Mouse (Mus musculus): ENCODE results near the gene Pim3. TPM values are rescaled to one million over a fixed set of nuclear protein-coding genes. Genes with fewer than 3 reads are reported as not detected.

Pim3 gene
- polyA plus RNA-seq, 1 experiment from 2014 or later: 58.3 TPM

DNA sequence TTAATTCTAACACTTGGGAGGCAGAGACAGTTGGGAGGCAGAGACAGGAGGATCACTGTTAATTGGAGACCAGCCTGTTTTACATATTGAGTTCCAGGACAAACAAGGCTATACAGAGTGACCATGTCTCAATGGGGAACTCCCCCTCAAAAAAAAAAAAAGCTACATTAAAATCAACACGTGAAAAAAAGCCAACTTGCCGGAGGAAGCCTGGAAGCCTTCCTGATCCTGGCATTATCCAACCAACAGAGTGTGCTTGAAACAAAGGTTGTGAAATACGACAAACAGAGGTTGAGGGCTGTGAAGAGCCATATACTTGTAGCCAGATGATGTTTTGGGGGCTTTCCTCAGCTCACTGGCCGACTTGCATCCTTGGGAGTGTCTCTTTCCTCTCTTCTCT is 20.9 kb downstream of the Pim3 start:
- Histone ChIP-seq H3K4me3 (replicated peaks; ENCODE audit: low read length) (no peak overlapping the region), H3K36me3 (ENCODE audit: control insufficient read depth, insufficient read depth, low read length) (no peaks in the 10 kb centered on the region), H3K9me3 (replicated peaks; ENCODE audit: control insufficient read depth, low read length) (no peaks in the 10 kb centered on the region), H3K4me1 (ENCODE audit: control insufficient read depth, insufficient read depth, low read length) (no peaks in the 10 kb centered on the region), H3K9ac (ENCODE audit: low read length) (no peak overlapping the region), H3K4me2 (ENCODE audit: low read depth, low read length) (no peak overlapping the region), H3K27ac (ENCODE audit: low read length) (no peak overlapping the region), H3K27me3 (ENCODE audit: control insufficient read depth, insufficient read depth, low read length) (no peaks in the 10 kb centered on the region)
- 58% methylated on average over 4 of the region's 4 CpGs for WGBS
- no peak for ATAC-seq (ENCODE audit: insufficient read depth, low FRiP score)

- Histone ChIP-seq H3K9me3 (replicated peaks; ENCODE audit: control insufficient read depth, low read length) (no peaks in the 10 kb centered on the region), H3K27ac (ENCODE audit: low read length) (no peak overlapping the region), H3K36me3 (ENCODE audit: control insufficient read depth, insufficient read depth, low read length) (no peaks in the 10 kb centered on the region), H3K4me3 (replicated peaks; ENCODE audit: low read length) (no peak overlapping the region), H3K9ac (ENCODE audit: low read length) (no peak overlapping the region), H3K4me1 (ENCODE audit: control insufficient read depth, insufficient read depth, low read length) (no peaks in the 10 kb centered on the region), H3K4me2 (ENCODE audit: low read depth, low read length) (no peak overlapping the region), H3K27me3 (ENCODE audit: control insufficient read depth, insufficient read depth, low read length) (no peaks in the 10 kb centered on the region)
- ATAC-seq (ENCODE audit: insufficient read depth, low FRiP score): no peak
- 79% methylated on average over 9 of the region's 9 CpGs for WGBS
Observed at GRCm38 (mm10) chr15:88883342-88883741, 21.4 kb downstream of the Pim3 start.

DNA sequence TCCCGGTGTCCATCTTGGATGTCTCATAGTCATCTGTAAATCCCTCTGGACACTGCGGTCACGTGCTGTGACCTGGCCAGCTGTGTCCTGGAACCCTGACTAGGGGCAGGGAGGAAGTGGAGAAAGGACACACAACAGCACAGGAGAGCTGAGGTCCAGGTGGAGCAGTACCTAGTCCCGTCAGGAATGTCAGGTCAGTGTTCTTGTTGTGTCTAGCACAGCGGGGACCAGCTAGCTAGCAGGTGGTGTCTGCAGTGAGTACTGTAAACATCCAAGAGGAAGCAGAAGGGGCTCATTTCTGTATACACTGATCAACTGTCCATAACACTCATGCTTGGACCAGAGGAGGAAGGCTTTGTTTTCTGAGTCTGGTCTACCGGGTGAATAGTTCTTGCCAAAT is 23.4 kb downstream of the Pim3 start:
- Histone ChIP-seq H3K27ac (ENCODE audit: low read length) (no peak overlapping the region), H3K4me2 (ENCODE audit: low read depth, low read length) (no peak overlapping the region), H3K9me3 (replicated peaks; ENCODE audit: control insufficient read depth, low read length) (no peaks in the 10 kb centered on the region), H3K9ac (ENCODE audit: low read length) (no peak overlapping the region), H3K36me3 (ENCODE audit: control insufficient read depth, insufficient read depth, low read length) (no peaks in the 10 kb centered on the region), H3K4me1 (ENCODE audit: control insufficient read depth, insufficient read depth, low read length) (no peaks in the 10 kb centered on the region), H3K27me3 (ENCODE audit: control insufficient read depth, insufficient read depth, low read length) (no peaks in the 10 kb centered on the region), H3K4me3 (replicated peaks; ENCODE audit: low read length) (no peak overlapping the region)
- ATAC-seq (ENCODE audit: insufficient read depth, low FRiP score): no peak
- 70% methylated on average over 6 of the region's 6 CpGs for WGBS

- H3K27me3 ChIP-seq (ENCODE audit: control insufficient read depth, insufficient read depth, low read length): no peaks in the 10 kb centered on the region
- WGBS: 73% methylated on average over 3 of the region's 3 CpGs
- H3K9ac ChIP-seq (ENCODE audit: low read length): no peak overlapping the region
- H3K27ac ChIP-seq (ENCODE audit: low read length): no peak overlapping the region
- H3K9me3 ChIP-seq (replicated peaks; ENCODE audit: control insufficient read depth, low read length): no peaks in the 10 kb centered on the region
- no peak overlapping the region for H3K4me2 ChIP-seq (ENCODE audit: low read depth, low read length)
- H3K36me3 ChIP-seq (ENCODE audit: control insufficient read depth, insufficient read depth, low read length): no peaks in the 10 kb centered on the region
- no peak overlapping the region for H3K4me3 ChIP-seq (replicated peaks; ENCODE audit: low read length)
- no peaks in the 10 kb centered on the region; the same call in 1 of the 2 replicates for H3K4me1 ChIP-seq (ENCODE audit: control insufficient read depth, insufficient read depth, low read length)
- ATAC-seq (ENCODE audit: insufficient read depth, low FRiP score): no peak
Observed at GRCm38 (mm10) chr15:88889032-88889431, 27.0 kb downstream of the Pim3 start.

DNA sequence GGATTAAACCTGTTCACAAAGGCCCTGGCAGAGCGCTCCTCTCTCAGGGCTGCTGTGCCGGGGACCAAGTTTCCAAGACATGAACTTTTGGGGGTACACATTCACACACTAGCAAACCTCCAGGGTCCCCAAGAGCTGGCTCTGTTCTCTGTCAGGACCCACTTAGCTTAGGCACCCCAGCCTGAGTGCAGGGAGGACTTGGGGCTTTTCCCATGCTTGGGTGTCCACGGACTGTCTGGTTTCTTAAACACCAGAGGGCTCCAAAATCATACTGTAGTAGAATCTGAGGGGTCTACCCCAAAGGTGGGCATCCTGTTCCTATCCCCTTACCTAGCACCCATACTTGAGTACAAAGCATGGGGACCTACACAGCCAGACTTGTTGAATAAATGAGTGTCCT is 28.0 kb downstream of the Pim3 start:
- no peak for ATAC-seq (ENCODE audit: insufficient read depth, low FRiP score)
- Histone ChIP-seq H3K4me1 (ENCODE audit: control insufficient read depth, insufficient read depth, low read length) (no peaks in the 10 kb centered on the region; the same call in 1 of the 2 replicates), H3K9ac (ENCODE audit: low read length) (peak overlapping the region; percentile 74; the same call in 1 of the 2 replicates), H3K4me3 (replicated peaks; ENCODE audit: low read length) (no peak overlapping the region), H3K36me3 (ENCODE audit: control insufficient read depth, insufficient read depth, low read length) (no peaks in the 10 kb centered on the region), H3K4me2 (ENCODE audit: low read depth, low read length) (peak overlapping the region; percentile 91; the same call in 1 of the 2 replicates), H3K27me3 (ENCODE audit: control insufficient read depth, insufficient read depth, low read length) (no peaks in the 10 kb centered on the region), H3K9me3 (replicated peaks; ENCODE audit: control insufficient read depth, low read length) (no peaks in the 10 kb centered on the region), H3K27ac (ENCODE audit: low read length) (no peak overlapping the region)
- WGBS: 81% methylated on average over 3 of the region's 3 CpGs

DNA sequence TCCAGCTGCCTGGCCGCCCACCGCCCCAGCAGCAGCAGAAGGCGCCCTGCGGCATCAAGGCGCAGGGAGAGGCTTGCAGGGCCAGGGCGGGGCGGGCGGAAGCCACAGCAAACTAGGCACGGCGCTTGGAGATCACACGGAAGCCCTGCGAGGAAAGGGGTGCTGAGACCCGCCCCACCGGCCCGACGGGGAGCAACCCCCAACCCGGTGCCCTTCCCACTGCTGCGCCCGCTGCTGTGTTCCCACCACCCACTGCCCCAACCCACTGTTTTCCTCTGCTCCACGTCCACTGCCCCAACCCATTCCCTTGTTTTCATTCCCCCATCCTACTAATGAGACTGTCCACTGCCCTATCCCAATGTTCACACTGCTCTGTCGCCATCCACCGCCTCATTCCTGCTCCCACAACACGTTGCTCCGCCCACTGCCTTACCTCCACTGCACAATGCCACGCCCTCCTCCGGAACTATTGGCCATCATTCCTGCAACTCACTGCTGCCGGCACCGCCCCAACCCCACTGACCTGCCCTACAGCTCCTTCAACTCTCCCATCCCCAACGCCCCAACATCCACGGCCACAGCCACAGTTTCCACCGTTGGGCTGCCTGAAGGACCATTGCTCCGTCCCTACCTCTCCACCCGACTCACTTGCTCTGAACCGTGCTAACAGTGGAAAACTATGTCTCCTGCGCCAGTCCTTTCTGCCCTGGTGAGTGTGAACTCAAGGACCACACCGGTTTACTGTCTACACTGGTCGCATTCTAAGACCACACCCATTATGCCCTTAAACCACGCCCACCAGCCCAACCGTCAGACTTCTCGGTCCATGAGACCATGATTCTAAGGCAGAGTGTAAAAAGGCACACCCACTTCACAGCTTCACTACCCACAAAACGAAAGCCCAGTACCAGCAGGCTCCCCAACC is 29.0 kb downstream of the Pim3 start:
- 1% methylated on average over 41 of the region's 41 CpGs for WGBS
- no peak overlapping the region for H3K27ac ChIP-seq (ENCODE audit: low read length)
- ATAC-seq (ENCODE audit: insufficient read depth, low FRiP score): peak; percentile 92

GRCm38 (mm10) chr15:88891676-88892040 is 29.7 kb downstream of the Pim3 start:
- H3K4me1 ChIP-seq (ENCODE audit: control insufficient read depth, insufficient read depth, low read length): no peaks in the 10 kb centered on the region; the same call in 1 of the 2 replicates
- H3K27me3 ChIP-seq (ENCODE audit: control insufficient read depth, insufficient read depth, low read length): no peaks in the 10 kb centered on the region
- no peak overlapping the region for H3K27ac ChIP-seq (ENCODE audit: low read length)
- no peaks in the 10 kb centered on the region for H3K9me3 ChIP-seq (replicated peaks; ENCODE audit: control insufficient read depth, low read length)
- H3K4me2 ChIP-seq (ENCODE audit: low read depth, low read length): peak overlapping the region; percentile 91
- WGBS: 69% methylated on average over 8 of the region's 8 CpGs
- H3K36me3 ChIP-seq (ENCODE audit: control insufficient read depth, insufficient read depth, low read length): no peaks in the 10 kb centered on the region
- H3K4me3 ChIP-seq (replicated peaks; ENCODE audit: low read length): peak overlapping the region; percentile 54
- no peak for ATAC-seq (ENCODE audit: insufficient read depth, low FRiP score)
- no peak overlapping the region for H3K9ac ChIP-seq (ENCODE audit: low read length)

More for the DNA sequence above, 29.0 kb downstream of the Pim3 start:
- H3K9me3 ChIP-seq (replicated peaks; ENCODE audit: control insufficient read depth, low read length): no peaks in the 10 kb centered on the region
- H3K36me3 ChIP-seq (ENCODE audit: control insufficient read depth, insufficient read depth, low read length): no peaks in the 10 kb centered on the region
- H3K4me3 ChIP-seq (replicated peaks; ENCODE audit: low read length): peak overlapping the region; percentile 54
- H3K27me3 ChIP-seq (ENCODE audit: control insufficient read depth, insufficient read depth, low read length): no peaks in the 10 kb centered on the region
- peak overlapping the region; percentile 91 for H3K4me2 ChIP-seq (ENCODE audit: low read depth, low read length)
- peak overlapping the region; percentile 74 for H3K9ac ChIP-seq (ENCODE audit: low read length)
- no peaks in the 10 kb centered on the region; the same call in 1 of the 2 replicates for H3K4me1 ChIP-seq (ENCODE audit: control insufficient read depth, insufficient read depth, low read length)

GRCm38 (mm10) chr15:88892252-88892651 is 30.3 kb downstream of the Pim3 start:
- Histone ChIP-seq H3K4me1 (ENCODE audit: control insufficient read depth, insufficient read depth, low read length) (no peaks in the 10 kb centered on the region; the same call in 1 of the 2 replicates), H3K27me3 (ENCODE audit: control insufficient read depth, insufficient read depth, low read length) (no peaks in the 10 kb centered on the region), H3K36me3 (ENCODE audit: control insufficient read depth, insufficient read depth, low read length) (no peaks in the 10 kb centered on the region), H3K27ac (ENCODE audit: low read length) (no peak overlapping the region), H3K9me3 (replicated peaks; ENCODE audit: control insufficient read depth, low read length) (no peaks in the 10 kb centered on the region), H3K4me2 (ENCODE audit: low read depth, low read length) (no peak overlapping the region), H3K4me3 (replicated peaks; ENCODE audit: low read length) (no peak overlapping the region), H3K9ac (ENCODE audit: low read length) (no peak overlapping the region)
- 88% methylated on average over 1 of the region's 1 CpGs for WGBS
- ATAC-seq (ENCODE audit: insufficient read depth, low FRiP score): no peak

DNA sequence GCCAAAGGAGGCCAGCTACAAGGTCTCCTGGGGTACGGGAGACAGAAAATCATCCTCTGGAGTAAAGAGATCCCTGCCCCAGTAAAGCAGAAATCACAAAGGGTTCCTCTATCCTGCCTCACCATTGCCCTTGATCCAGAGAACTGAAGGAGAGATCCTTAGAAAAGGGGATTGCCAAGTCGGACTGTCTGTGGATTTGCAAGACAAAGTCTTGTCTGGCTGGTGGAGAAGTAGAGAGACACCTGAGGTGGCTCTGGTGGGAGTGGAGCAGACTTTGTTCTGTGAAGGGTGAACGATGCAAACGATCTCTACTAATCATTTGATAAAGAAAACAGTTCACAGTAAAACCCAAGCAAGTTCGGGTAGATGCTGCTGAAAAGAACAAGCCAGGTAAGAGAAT is 30.9 kb downstream of the Pim3 start:
- ATAC-seq (ENCODE audit: insufficient read depth, low FRiP score): no peak
- H3K36me3 ChIP-seq (ENCODE audit: control insufficient read depth, insufficient read depth, low read length): no peaks in the 10 kb centered on the region
- H3K4me3 ChIP-seq (replicated peaks; ENCODE audit: low read length): no peak overlapping the region
- 75% methylated on average over 5 of the region's 5 CpGs for WGBS
- H3K27me3 ChIP-seq (ENCODE audit: control insufficient read depth, insufficient read depth, low read length): no peaks in the 10 kb centered on the region
- no peak overlapping the region for H3K4me2 ChIP-seq (ENCODE audit: low read depth, low read length)
- H3K27ac ChIP-seq (ENCODE audit: low read length): no peak overlapping the region
- no peaks in the 10 kb centered on the region; the same call in 1 of the 2 replicates for H3K4me1 ChIP-seq (ENCODE audit: control insufficient read depth, insufficient read depth, low read length)
- H3K9me3 ChIP-seq (replicated peaks; ENCODE audit: control insufficient read depth, low read length): no peaks in the 10 kb centered on the region
- no peak overlapping the region for H3K9ac ChIP-seq (ENCODE audit: low read length)
